18 mouse cellular contexts compared by ENCODE assay signal in the genomic region with DNA sequence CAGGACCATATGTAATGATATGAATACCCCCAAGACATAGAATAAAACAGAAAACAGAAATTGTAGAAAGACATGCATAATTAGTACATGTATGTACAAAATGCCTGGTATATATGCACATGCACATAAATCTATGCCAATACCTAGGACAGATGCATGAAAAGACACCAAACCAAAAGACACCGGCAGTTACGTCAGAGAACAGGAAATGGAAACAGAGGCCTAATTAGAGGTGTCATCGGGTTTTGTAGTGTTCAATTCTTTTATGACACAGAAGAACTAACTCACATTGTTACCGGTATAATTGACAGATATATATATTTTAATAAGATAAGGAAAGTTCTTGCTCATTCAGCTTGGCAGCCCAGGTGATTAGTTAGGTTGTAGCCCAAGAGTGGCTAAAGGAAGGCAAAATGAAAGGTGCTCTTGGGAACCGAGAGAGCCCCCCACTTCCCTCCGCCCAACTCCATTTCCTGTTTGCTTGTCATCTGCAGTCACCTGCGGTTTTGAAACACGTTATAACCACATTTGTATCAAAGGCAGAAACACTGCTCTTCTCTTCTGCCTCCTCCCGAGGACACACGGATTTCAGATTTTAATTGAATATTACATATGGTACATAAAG. TPM values are rescaled to one million over a fixed set of nuclear protein-coding genes. Genes with fewer than 3 reads are reported as not detected.
DNase-seq lines count a peak whose midpoint lies in the region; ATAC-seq lines count a peak whose summit lies in the region.
"Had no signal": no experiment of that assay in that cellular context is flagged by ENCODE, and none has a peak within 500 bp of the region (broad histone marks: within the 10 kb centered on the region; RNA-seq: fewer than 3 reads in every experiment).

No protein-coding gene starts in this region.

- H3K4me1 ChIP-seq in heart, embryonic 16.5 days (ENCODE audit: control insufficient read depth, insufficient read depth, low read length), result peaks cover 29% of the 10 kb centered on the region
- peaks cover 9% of the 10 kb centered on the region; the same call in 1 of the 2 replicates for H3K4me1 ChIP-seq in heart, embryonic 11.5 days (ENCODE audit: control insufficient read depth, insufficient read depth, low read length)
- H3K4me1 ChIP-seq: intestine, embryonic 15.5 days had no signal

- no peaks in the 10 kb centered on the region for H3K27me3 ChIP-seq in heart, embryonic 16.5 days (ENCODE audit: control insufficient read depth, insufficient read depth, low read length)
- no peaks in the 10 kb centered on the region for H3K27me3 ChIP-seq in heart, embryonic 11.5 days (ENCODE audit: control insufficient read depth, insufficient read depth, low read length)
- H3K27me3 ChIP-seq: intestine, embryonic 15.5 days; limb, embryonic 13.5 days had no signal

- no peak overlapping the region for H3K4me3 ChIP-seq in heart, embryonic 16.5 days (ENCODE audit: low read length)
- no peak overlapping the region for H3K4me3 ChIP-seq in heart, embryonic 11.5 days (ENCODE audit: low read depth, low read length)
- H3K4me3 ChIP-seq: intestine, embryonic 15.5 days; limb, embryonic 13.5 days; myocyte had no signal

- peak; percentile 86 for DNase-seq in T-cell, adult 2 months (ENCODE audit: low spot score)
- DNase-seq in natural killer cell, adult 2 months (ENCODE audit: low spot score in 2 of 2), result peak; percentile 77 to 81
- peak; percentile 78 for DNase-seq in thymus, postnatal 25 days
- DNase-seq in kidney, postnatal 36 days, result no peak
- no peak for DNase-seq in yolk sac, embryonic 10.5 days (ENCODE audit: low spot score)
- no peak for DNase-seq in adrenal gland, postnatal 14 days
- DNase-seq: adrenal gland, adult 2 months; cerebellum, adult 11 months; gastrocnemius, postnatal 36 days; heart, postnatal 10 days; kidney, postnatal 10 days; liver, postnatal 0 days had no signal

- no peak for ATAC-seq in heart, embryonic 16.5 days (replicated peaks; ENCODE audit: extremely low read depth, insufficient read depth, low FRiP score)
- ATAC-seq in heart, embryonic 11.5 days (replicated peaks; ENCODE audit: insufficient number of reproducible peaks, low FRiP score, low TSS enrichment), result no peak
- ATAC-seq: intestine, embryonic 15.5 days; liver, postnatal 0 days; Patski had no signal

- no peak overlapping the region for H3K9ac ChIP-seq in heart, embryonic 16.5 days (ENCODE audit: low read length)
- no peak overlapping the region for H3K9ac ChIP-seq in heart, embryonic 11.5 days (ENCODE audit: low read depth, low read length)
- H3K9ac ChIP-seq: intestine, embryonic 15.5 days; limb, embryonic 13.5 days; liver, postnatal 0 days had no signal

- H3K9me3 ChIP-seq in heart, embryonic 16.5 days (replicated peaks; ENCODE audit: control insufficient read depth, low read length), result no peaks in the 10 kb centered on the region
- H3K9me3 ChIP-seq in heart, embryonic 11.5 days (replicated peaks; ENCODE audit: control insufficient read depth, low read length), result no peaks in the 10 kb centered on the region
- H3K9me3 ChIP-seq: intestine, embryonic 15.5 days; limb, embryonic 13.5 days had no signal

- peak overlapping the region; percentile 61 for H3K27ac ChIP-seq in heart, embryonic 16.5 days (ENCODE audit: low read length)
- H3K27ac ChIP-seq in heart, embryonic 11.5 days (ENCODE audit: low read depth, low read length), result no peak overlapping the region
- H3K27ac ChIP-seq: intestine, embryonic 15.5 days; limb, embryonic 13.5 days had no signal

- no peaks in the 10 kb centered on the region for H3K36me3 ChIP-seq in heart, embryonic 16.5 days (ENCODE audit: control insufficient read depth, insufficient read depth)
- no peaks in the 10 kb centered on the region for H3K36me3 ChIP-seq in heart, embryonic 11.5 days (ENCODE audit: control insufficient read depth, insufficient read depth, low read length)
- H3K36me3 ChIP-seq: intestine, embryonic 15.5 days; limb, embryonic 13.5 days had no signal

- H3K4me2 ChIP-seq in heart, embryonic 16.5 days (ENCODE audit: low read depth, low read length), result no peak overlapping the region
- no peak overlapping the region for H3K4me2 ChIP-seq in heart, embryonic 11.5 days
- H3K4me2 ChIP-seq: intestine, embryonic 15.5 days; limb, embryonic 13.5 days had no signal

- WGBS in heart, embryonic 16.5 days, result 72% methylated on average over 10 of the region's 10 CpGs
- 76% methylated on average over 10 of the region's 10 CpGs for WGBS in heart, embryonic 11.5 days (ENCODE audit: insufficient replicate concordance)

RNA-seq across cellular contexts. Expression of gene Sept6, which starts 10.9 kb away (rescaled TPM):
- polyA plus RNA-seq in heart, embryonic 16.5 days (2015; fragmentation: Nextera tagmentation; extraction: Ambion mirVana), result 49.7 and 50.3 TPM in 2 replicates
- 24.8 and 25.5 TPM in 2 replicates for polyA plus RNA-seq in heart, embryonic 11.5 days (2014; fragmentation: Nextera tagmentation; extraction: Ambion mirVana)
- total RNA-seq in adrenal gland, postnatal 14 days (2021), result 17.6 and 22.6 TPM in 2 replicates

Comparison
In these comparisons a context has a peak if more than half of its experiments do, and no peak if none do; other contexts are left out.
1. DNase-seq: peak in T-cell, adult 2 months (single experiment), natural killer cell, adult 2 months (2 of 2) and thymus, postnatal 25 days (single experiment); none in kidney, postnatal 36 days (0 of 2), yolk sac, embryonic 10.5 days (single experiment) and adrenal gland, postnatal 14 days (single experiment).